11 mouse cellular contexts compared by ENCODE assay signal in genomic region chr6:58929911-58930431, GRCm38 (mm10). TPM values are rescaled to one million over a fixed set of nuclear protein-coding genes. Genes with fewer than 3 reads are reported as not detected.
DNase-seq lines count a peak whose midpoint lies in the region; ATAC-seq and TF ChIP-seq lines count a peak whose summit lies in the region.
"Had no signal": no experiment of that assay in that cellular context is flagged by ENCODE, and none has a peak within 500 bp of the region (broad histone marks: within the 10 kb centered on the region; RNA-seq: fewer than 3 reads in every experiment).

No protein-coding gene starts in this region.

- no peaks in the 10 kb centered on the region for H3K9me3 ChIP-seq in embryonic facial prominence, embryonic 14.5 days (ENCODE audit: control insufficient read depth, low read length)
- no peaks in the 10 kb centered on the region for H3K9me3 ChIP-seq in embryonic facial prominence, embryonic 10.5 days
- no peaks in the 10 kb centered on the region for H3K9me3 ChIP-seq in liver, embryonic 11.5 days (ENCODE audit: control insufficient read depth, low read length)
- H3K9me3 ChIP-seq in intestine, postnatal 0 days (ENCODE audit: control insufficient read depth): no peaks in the 10 kb centered on the region
- H3K9me3 ChIP-seq: embryonic facial prominence, embryonic 15.5 days; limb, embryonic 12.5 days; midbrain, embryonic 12.5 days had no signal

- no peaks in the 10 kb centered on the region for H3K27me3 ChIP-seq in embryonic facial prominence, embryonic 14.5 days (replicated peaks; ENCODE audit: control insufficient read depth, insufficient read depth, low read length)
- H3K27me3 ChIP-seq in embryonic facial prominence, embryonic 10.5 days (replicated peaks; ENCODE audit: low read depth, poor library complexity, severe bottlenecking): no peaks in the 10 kb centered on the region
- H3K27me3 ChIP-seq in liver, adult 2 months (ENCODE audit: control insufficient read depth, insufficient read depth, low read length): no peaks in the 10 kb centered on the region
- no peaks in the 10 kb centered on the region for H3K27me3 ChIP-seq in liver, embryonic 11.5 days (replicated peaks; ENCODE audit: control insufficient read depth, insufficient read depth, low read length)
- no peaks in the 10 kb centered on the region for H3K27me3 ChIP-seq in intestine, postnatal 0 days (replicated peaks; ENCODE audit: control insufficient read depth, insufficient read depth, low read length)
- H3K27me3 ChIP-seq: embryonic facial prominence, embryonic 15.5 days; limb, embryonic 12.5 days; midbrain, embryonic 12.5 days had no signal

- 72% methylated on average over 9 of the region's 9 CpGs for WGBS in embryonic facial prominence, embryonic 14.5 days
- WGBS in embryonic facial prominence, embryonic 10.5 days: 89% methylated on average over 9 of the region's 9 CpGs
- 27% methylated on average over 9 of the region's 9 CpGs for WGBS in liver, adult 2 months
- WGBS in liver, embryonic 11.5 days: 82% methylated on average over 9 of the region's 9 CpGs
- 85% methylated on average over 9 of the region's 9 CpGs for WGBS in intestine, postnatal 0 days

- H3K79me2 ChIP-seq in liver, adult 2 months (ENCODE audit: control insufficient read depth, insufficient read depth, low read length): no peaks in the 10 kb centered on the region

- peak; percentile 31 for DNase-seq in embryonic facial prominence, embryonic 14.5 days (ENCODE audit: low spot score)
- DNase-seq in embryonic facial prominence, embryonic 10.5 days (ENCODE audit: low spot score): no peak
- DNase-seq in liver, adult 2 months (ENCODE audit: extremely low read depth, low read depth, low spot score): peak; percentile 93
- DNase-seq in liver, embryonic 11.5 days (ENCODE audit: low spot score): no peak
- peak; percentile 42 for DNase-seq in gastrocnemius, postnatal 36 days
- no peak for DNase-seq in urinary bladder, postnatal 14 days (ENCODE audit: low spot score)

- TF ChIP-seq CTCF in liver, adult 2 months (IDR thresholded peaks at IDR 0.05; ENCODE audit: low read depth, low read length): no peak
- TF ChIP-seq CTCF in intestine, postnatal 0 days (IDR thresholded peaks at IDR 0.05; ENCODE audit: low read depth): no peak

- no peak overlapping the region for H3K27ac ChIP-seq in embryonic facial prominence, embryonic 14.5 days (replicated peaks; ENCODE audit: low read depth, low read length)
- H3K27ac ChIP-seq in embryonic facial prominence, embryonic 10.5 days (replicated peaks): no peak overlapping the region
- H3K27ac ChIP-seq in liver, adult 2 months (replicated peaks; ENCODE audit: insufficient read depth, low read depth, low read length): peak overlapping the region; percentile 42
- no peak overlapping the region for H3K27ac ChIP-seq in liver, embryonic 11.5 days (ENCODE audit: low read depth, low read length)
- no peak overlapping the region for H3K27ac ChIP-seq in intestine, postnatal 0 days (ENCODE audit: low read depth, low read length)
- H3K27ac ChIP-seq: embryonic facial prominence, embryonic 15.5 days; limb, embryonic 12.5 days; midbrain, embryonic 12.5 days had no signal

- H3K4me2 ChIP-seq in embryonic facial prominence, embryonic 14.5 days (ENCODE audit: low read depth, low read length): no peak overlapping the region
- no peak overlapping the region for H3K4me2 ChIP-seq in liver, embryonic 11.5 days
- H3K4me2 ChIP-seq in intestine, postnatal 0 days (replicated peaks; ENCODE audit: low read depth): no peak overlapping the region
- H3K4me2 ChIP-seq: embryonic facial prominence, embryonic 15.5 days; limb, embryonic 12.5 days; midbrain, embryonic 12.5 days had no signal

- H3K9ac ChIP-seq in embryonic facial prominence, embryonic 14.5 days (ENCODE audit: low read depth, low read length): no peak overlapping the region
- no peak overlapping the region for H3K9ac ChIP-seq in liver, adult 2 months (ENCODE audit: low read depth, low read length)
- H3K9ac ChIP-seq in liver, embryonic 11.5 days (ENCODE audit: low read depth, low read length): no peak overlapping the region
- H3K9ac ChIP-seq in intestine, postnatal 0 days (ENCODE audit: low read depth, low read length): no peak overlapping the region
- H3K9ac ChIP-seq: embryonic facial prominence, embryonic 15.5 days; limb, embryonic 12.5 days; midbrain, embryonic 12.5 days had no signal

- no peak for ATAC-seq in embryonic facial prominence, embryonic 14.5 days (ENCODE audit: low read depth)
- no peak for ATAC-seq in liver, embryonic 11.5 days (replicated peaks; ENCODE audit: low FRiP score)
- ATAC-seq in megakaryocyte progenitor cell, adult 5-6 weeks (replicated peaks; ENCODE audit: poor library complexity): peak; percentile 55
- ATAC-seq in intestine, postnatal 0 days: no peak

- no peaks in the 10 kb centered on the region for H3K36me3 ChIP-seq in embryonic facial prominence, embryonic 14.5 days (ENCODE audit: control insufficient read depth, insufficient read depth, low read length)
- H3K36me3 ChIP-seq in embryonic facial prominence, embryonic 10.5 days (replicated peaks): no peaks in the 10 kb centered on the region
- peaks cover 3% of the 10 kb centered on the region for H3K36me3 ChIP-seq in liver, adult 2 months (ENCODE audit: control insufficient read depth, insufficient read depth, low read length)
- no peaks in the 10 kb centered on the region for H3K36me3 ChIP-seq in liver, embryonic 11.5 days (ENCODE audit: control insufficient read depth, insufficient read depth, low read length)
- 0 out of 2 replicates have a peak, but pooled peaks cover 6% of the 10 kb centered on the region for H3K36me3 ChIP-seq in intestine, postnatal 0 days (ENCODE audit: control insufficient read depth, insufficient read depth)
- H3K36me3 ChIP-seq: embryonic facial prominence, embryonic 15.5 days; limb, embryonic 12.5 days; midbrain, embryonic 12.5 days had no signal

- 0 out of 2 replicates have a peak, but pooled peaks cover 5% of the 10 kb centered on the region for H3K4me1 ChIP-seq in embryonic facial prominence, embryonic 14.5 days (ENCODE audit: control insufficient read depth, insufficient read depth, low read length)
- H3K4me1 ChIP-seq in embryonic facial prominence, embryonic 10.5 days: peaks cover 12% of the 10 kb centered on the region; the same call in 1 of the 2 replicates
- H3K4me1 ChIP-seq in liver, adult 2 months (ENCODE audit: control insufficient read depth, insufficient read depth, low read length): peaks cover 13% of the 10 kb centered on the region
- no peaks in the 10 kb centered on the region for H3K4me1 ChIP-seq in liver, embryonic 11.5 days (replicated peaks; ENCODE audit: control insufficient read depth, insufficient read depth, low read length)
- H3K4me1 ChIP-seq in intestine, postnatal 0 days (replicated peaks; ENCODE audit: control insufficient read depth, insufficient read depth, low read length): no peaks in the 10 kb centered on the region
- H3K4me1 ChIP-seq: embryonic facial prominence, embryonic 15.5 days had no signal

- intact Hi-C loops in gastrocnemius, postnatal 36 days (cut with DNase I): loop anchor here (5.0 kb wide), 1 partner anchor 247 kb away; no protein-coding TSS in a partner anchor

- H3K4me3 ChIP-seq in embryonic facial prominence, embryonic 14.5 days (ENCODE audit: low read depth, low read length): no peak overlapping the region
- no peak overlapping the region for H3K4me3 ChIP-seq in embryonic facial prominence, embryonic 10.5 days
- H3K4me3 ChIP-seq in liver, adult 2 months (ENCODE audit: insufficient read depth, low read depth, low read length): no peak overlapping the region
- H3K4me3 ChIP-seq in liver, embryonic 11.5 days (ENCODE audit: low read depth, low read length): no peak overlapping the region
- no peak overlapping the region for H3K4me3 ChIP-seq in intestine, postnatal 0 days (ENCODE audit: low read depth, low read length)
- H3K4me3 ChIP-seq: embryonic facial prominence, embryonic 15.5 days; limb, embryonic 12.5 days; midbrain, embryonic 12.5 days had no signal

- TF ChIP-seq POLR2A in liver, adult 2 months (IDR thresholded peaks at IDR 0.05; ENCODE audit: extremely low read depth, insufficient read depth, low read length): no peak

RNA-seq across cellular contexts. Expression of gene Nap1l5, which starts 23.1 kb away (rescaled TPM):
- 5.9 and 6.8 TPM in 2 replicates for polyA plus RNA-seq in embryonic facial prominence, embryonic 14.5 days (2014; fragmentation: Nextera tagmentation; extraction: Ambion mirVana)
- 2.1 and 3.4 TPM in 2 replicates for polyA plus RNA-seq in embryonic facial prominence, embryonic 10.5 days (2016; fragmentation: Nextera tagmentation; extraction: Ambion mirVana)
- total RNA-seq in liver, adult 2 months (2014; rRNA removed): 0.09 and 0.81 TPM in 2 replicates
- polyA plus RNA-seq in liver, adult 2 months (2012; rRNA removed): 0.09 TPM in 1 of 2 replicates, not detected in the other
- polyA plus RNA-seq in liver, embryonic 11.5 days (2014; fragmentation: Nextera tagmentation; extraction: Ambion mirVana): 0.77 and 1.0 TPM in 2 replicates
- total RNA-seq in gastrocnemius, postnatal 36 days (2021): not detected
- total RNA-seq in megakaryocyte progenitor cell, adult 5-6 weeks (2015): not detected in 2 replicates
- total RNA-seq in megakaryocyte progenitor cell, adult 5-6 weeks (2017): not detected in 2 replicates
- 9.8 and 10.7 TPM in 2 replicates for polyA plus RNA-seq in intestine, postnatal 0 days (2015; fragmentation: Nextera tagmentation; extraction: Ambion mirVana)

Comparison
In these comparisons a context has a peak if more than half of its experiments do, and no peak if none do; other contexts are left out.
1. DNase-seq: peak in embryonic facial prominence, embryonic 14.5 days (single experiment), liver, adult 2 months (single experiment) and gastrocnemius, postnatal 36 days (2 of 2); none in embryonic facial prominence, embryonic 10.5 days (single experiment), liver, embryonic 11.5 days (single experiment) and urinary bladder, postnatal 14 days (single experiment).